Mouse (Mus musculus): ENCODE measurements around the gene Arid4b. TPM values are rescaled to one million over a fixed set of nuclear protein-coding genes. Genes with fewer than 3 reads are reported as not detected.
A peak's percentile ranks its signal among the peaks of the same experiment; 100 is the strongest.
"Not testable (repeated sequence)": the region's sequence is repeated elsewhere in the genome, so short reads cannot be mapped to it uniquely, and the experiment has no call there.

The Arid4b gene
- total RNA-seq (2021), result 10 to 100 TPM; 47.5 to 54.4 TPM
- long read RNA-seq, experiment 1, full-length matches to known transcripts, result 10 of 16 reads
- long read RNA-seq, experiment 1, partial matches to known transcripts, result 3 of 16 reads
- long read RNA-seq, experiment 1, other reads (novel, unspliced or antisense), result 3 of 16 reads
- long read RNA-seq, experiment 2, full-length matches to known transcripts, result 17 of 27 reads
- long read RNA-seq, experiment 2, partial matches to known transcripts, result 2 of 27 reads
- long read RNA-seq, experiment 2, other reads (novel, unspliced or antisense), result 8 of 27 reads

DNA sequence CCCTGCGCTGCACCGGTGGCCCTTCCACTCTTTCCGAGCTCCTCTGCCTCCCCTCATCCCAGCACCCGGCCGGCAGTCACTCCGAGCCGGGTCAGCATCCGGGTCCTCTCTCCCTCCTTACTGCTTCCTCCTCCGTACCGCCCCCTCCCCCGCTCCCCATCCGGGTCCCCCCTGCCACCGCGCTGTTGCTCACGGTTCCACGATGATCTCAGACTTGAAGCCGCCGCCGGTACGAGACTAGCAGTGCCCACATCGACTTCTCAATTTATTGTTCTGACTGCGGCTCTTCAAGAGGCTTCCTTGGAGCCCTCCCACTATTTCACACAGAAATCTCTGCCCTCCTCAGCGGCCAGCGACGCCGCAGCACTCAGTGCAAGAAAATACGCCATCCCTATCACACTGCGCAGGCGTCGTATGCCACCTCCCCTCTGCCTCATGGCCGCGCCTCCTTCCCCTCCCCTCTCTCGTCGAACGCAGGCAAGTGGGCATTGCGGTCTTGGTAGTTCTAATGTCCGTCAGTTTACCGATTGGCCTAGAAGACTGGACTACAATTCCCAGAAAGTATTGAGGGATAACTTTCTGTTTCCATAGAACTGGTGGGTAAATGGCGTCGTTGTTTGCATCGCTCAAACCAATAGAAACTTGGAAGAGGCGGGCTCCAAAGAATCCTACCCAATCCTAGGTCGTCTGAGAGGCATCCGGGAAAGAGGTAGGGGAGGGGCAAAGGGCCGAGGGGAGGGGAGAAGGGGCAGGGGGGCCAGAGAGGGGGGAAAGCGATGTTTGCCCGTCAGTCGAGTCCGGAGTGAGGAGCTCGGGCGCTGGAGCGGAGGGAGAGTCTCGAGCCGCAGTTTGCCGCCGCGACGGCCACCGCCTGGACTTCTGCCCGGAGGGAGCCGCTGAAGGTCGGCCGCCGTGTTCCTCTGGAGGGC lies at the start of gene Arid4b, which contains the start of gene Ggps1:
TSS of gene Arid4b (plus strand) at position 220 of the 929 bp plus-strand sequence.
TSS of gene Ggps1 (minus strand) at position 476 of the 929 bp plus-strand sequence.
- TF ChIP-seq CTCF (conservative IDR thresholded peaks at IDR 0.05), result no peak
- Histone ChIP-seq H3K4me3 (peak within 1 kb of the TSS; percentile 96), H3K27ac (peak within 1 kb of the TSS; percentile 98)
- DNase-seq (ENCODE audit: low spot score in 2 of 2), result peak; percentile 93 to 99

DNA sequence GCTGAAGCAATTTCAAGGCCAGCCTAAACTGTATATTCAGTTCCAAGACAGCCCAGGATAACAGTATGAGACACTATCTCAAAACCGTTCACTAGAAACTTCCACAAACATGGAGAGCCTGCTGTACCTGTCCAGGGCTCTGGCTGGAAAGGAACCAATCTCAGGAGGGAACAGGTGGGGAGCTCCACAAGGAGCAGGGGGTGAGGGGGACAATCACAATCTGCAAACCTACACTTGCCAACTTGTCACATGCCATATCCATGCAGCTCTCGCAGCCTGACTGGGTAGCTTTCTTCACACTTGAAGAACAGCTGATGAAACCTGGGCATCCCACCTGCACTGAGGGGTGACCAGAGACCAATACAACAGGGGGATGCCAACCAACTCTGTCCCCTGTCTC lies 49.0 kb upstream of the Arid4b start:
- no peak for DNase-seq (ENCODE audit: low spot score in 2 of 2)
- Histone ChIP-seq H3K4me3 (no peak overlapping the region), H3K27ac (no peak overlapping the region)
- no peak for TF ChIP-seq CTCF (conservative IDR thresholded peaks at IDR 0.05)

DNA sequence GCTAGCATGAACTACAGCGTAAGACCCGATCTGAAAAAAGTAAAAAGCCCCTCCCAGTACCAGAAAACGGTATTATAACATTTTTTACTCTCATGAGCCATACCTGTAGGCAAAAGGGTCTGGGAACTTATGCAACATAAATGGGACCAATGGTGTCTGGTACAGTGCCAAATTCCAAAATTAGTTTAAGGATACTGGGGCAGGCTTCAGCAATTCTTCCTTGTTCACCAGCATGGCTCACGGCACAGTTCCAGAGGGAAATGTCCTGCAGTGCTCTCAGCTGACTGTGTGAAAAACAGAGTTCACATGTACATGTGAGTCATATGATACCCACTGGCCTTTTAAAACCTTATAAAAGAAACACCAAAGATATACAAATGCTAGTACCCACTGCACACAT lies 48.5 kb upstream of the Arid4b start:
- DNase-seq (ENCODE audit: low spot score in 2 of 2), result no peak
- no peak overlapping the region for H3K27ac ChIP-seq
- no peak for TF ChIP-seq CTCF (conservative IDR thresholded peaks at IDR 0.05)
- H3K4me3 ChIP-seq, result no peak overlapping the region

DNA sequence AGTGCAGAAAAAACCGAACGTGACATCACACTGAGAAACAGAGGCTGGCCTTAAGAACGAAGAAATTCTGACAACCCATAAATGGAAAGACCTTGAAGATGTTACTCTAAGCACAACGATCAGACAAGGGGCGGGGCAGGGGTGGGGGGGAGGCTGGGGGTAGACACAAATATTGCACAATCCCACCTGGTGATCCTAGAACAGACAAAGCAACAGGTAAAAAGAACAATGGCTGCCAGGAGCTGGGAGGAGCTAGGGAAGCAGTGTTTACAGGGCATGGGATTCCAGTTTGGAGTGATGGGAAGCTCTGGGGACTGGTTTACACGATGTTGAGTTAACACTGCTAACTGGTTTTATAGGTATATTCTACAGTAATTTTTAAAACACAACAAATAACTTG lies 47.4 kb upstream of the Arid4b start:
- no peak overlapping the region for H3K27ac ChIP-seq
- DNase-seq (ENCODE audit: low spot score in 2 of 2), result no peak
- TF ChIP-seq CTCF (conservative IDR thresholded peaks at IDR 0.05), result no peak
- no peak overlapping the region for H3K4me3 ChIP-seq

DNA sequence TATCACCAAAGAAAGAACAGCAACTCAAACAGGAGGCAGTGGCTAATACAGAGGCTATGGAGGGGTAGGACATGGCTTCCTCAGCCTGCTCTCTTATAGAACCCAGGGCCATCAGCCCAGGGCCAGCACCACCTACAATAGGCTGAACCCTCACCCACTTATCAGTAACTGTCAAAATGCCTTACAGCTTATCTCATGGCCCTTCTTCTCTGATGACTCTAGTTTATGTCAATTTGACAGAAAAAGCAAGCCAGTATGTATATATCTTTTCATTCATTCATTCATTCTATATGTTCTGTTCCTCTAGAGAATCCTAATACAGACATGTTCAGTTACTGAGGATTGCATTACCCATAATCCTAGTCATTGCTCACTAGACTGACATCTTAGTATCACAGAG lies 44.7 kb upstream of the Arid4b start:
- no peak for TF ChIP-seq CTCF (conservative IDR thresholded peaks at IDR 0.05)
- no peak overlapping the region for H3K27ac ChIP-seq
- H3K4me3 ChIP-seq, result no peak overlapping the region
- DNase-seq (ENCODE audit: low spot score in 2 of 2), result no peak

DNA sequence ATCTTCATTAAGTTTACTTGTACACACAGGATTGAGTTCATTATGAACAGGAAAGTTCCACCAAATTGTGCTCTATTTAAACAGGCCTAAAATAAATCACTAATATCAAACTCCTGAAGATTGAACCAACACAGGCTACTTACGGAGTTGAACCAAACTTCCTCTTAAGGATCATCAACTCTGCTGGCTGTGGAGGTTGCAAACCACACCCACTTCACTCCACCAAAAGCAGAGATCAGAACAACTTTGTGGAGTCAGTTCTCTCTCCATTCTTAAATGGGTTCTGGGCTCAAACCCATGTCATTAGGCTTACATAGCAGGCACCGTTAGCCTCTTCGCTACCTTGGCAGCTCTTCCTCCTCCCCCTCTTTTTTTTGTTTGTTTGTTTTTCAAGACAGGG lies 44.2 kb upstream of the Arid4b start:
- H3K4me3 ChIP-seq, result no peak overlapping the region
- TF ChIP-seq CTCF (conservative IDR thresholded peaks at IDR 0.05), result no peak
- DNase-seq (ENCODE audit: low spot score in 2 of 2), result no peak
- H3K27ac ChIP-seq, result no peak overlapping the region

DNA sequence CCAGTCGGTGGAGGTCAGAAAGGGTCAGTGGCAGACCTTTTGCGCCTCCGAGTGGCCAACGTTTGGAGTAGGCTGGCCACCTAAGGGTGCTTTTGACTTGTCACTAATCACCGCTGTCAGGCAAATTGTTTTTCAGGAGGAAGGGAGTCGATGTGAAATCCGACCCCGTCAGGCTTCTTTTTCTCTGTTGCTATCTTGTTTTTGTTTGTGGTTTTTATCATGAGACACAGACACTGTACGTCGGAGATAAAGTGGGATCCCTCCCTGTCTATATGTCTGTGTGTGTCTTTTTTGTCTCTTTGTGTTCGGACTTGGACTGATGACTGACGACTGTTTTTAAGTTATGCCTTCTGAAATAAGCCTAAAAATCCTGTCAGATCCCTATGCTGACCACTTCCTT lies 41.6 kb upstream of the Arid4b start:
- DNase-seq (ENCODE audit: low spot score in 2 of 2); H3K27ac ChIP-seq; H3K4me3 ChIP-seq: not testable (repeated sequence)

DNA sequence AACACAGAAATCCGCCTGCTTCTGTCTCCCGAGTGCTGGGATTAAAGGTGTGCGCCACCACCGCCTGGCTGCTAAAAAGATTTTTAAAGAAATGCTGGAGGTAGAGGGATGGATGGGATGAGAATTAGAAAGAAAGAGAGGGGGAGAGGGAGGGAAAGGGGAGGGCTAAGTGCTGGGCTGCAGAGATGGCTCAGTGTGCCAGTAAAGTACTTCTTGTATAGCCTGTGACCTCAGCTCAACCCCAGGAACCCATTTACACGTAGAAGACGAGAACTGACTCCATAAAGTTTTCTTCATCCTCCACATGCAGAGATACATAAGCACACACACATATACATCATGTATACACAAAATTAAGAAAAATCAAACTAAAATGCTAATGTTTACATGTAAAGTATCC lies 37.5 kb upstream of the Arid4b start:
- no peak for TF ChIP-seq CTCF (conservative IDR thresholded peaks at IDR 0.05)
- H3K4me3 ChIP-seq, result no peak overlapping the region
- no peak overlapping the region for H3K27ac ChIP-seq
- no peak for DNase-seq (ENCODE audit: low spot score in 2 of 2)

DNA sequence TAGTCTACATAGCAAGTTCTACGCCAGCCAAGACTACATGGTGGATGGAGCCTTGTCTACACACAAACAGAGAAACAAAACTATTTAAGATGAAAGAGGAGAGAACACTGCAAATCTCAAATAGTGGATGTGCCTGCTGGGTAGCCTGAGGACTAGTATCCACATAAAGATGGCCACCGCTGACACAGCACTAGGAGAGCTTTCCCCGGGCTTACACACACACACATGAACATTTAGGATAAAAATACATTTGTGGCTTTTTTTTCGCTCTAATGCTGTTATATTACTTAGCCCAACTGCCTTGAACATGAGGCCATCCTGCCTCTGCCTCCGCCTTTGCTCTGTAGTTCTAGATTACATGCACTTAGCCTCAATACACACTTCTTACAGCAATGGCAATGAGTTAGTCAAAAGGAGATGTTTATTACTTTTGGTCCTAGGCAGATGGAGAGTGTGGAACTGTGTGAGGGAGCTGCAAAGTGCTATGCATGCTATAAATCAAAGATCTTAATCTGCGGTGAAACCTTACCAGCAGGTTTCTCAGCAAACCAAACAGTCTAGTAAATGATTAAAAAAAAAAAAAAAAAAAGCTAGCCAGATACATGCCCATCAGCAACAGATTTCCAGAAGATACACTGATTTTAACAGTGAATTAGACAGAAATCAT lies 36.7 kb upstream of the Arid4b start:
- TF ChIP-seq CTCF (conservative IDR thresholded peaks at IDR 0.05), result no peak
- Histone ChIP-seq H3K4me3 (no peak overlapping the region), H3K27ac (no peak overlapping the region)
- DNase-seq (ENCODE audit: low spot score in 2 of 2), result no peak

DNA sequence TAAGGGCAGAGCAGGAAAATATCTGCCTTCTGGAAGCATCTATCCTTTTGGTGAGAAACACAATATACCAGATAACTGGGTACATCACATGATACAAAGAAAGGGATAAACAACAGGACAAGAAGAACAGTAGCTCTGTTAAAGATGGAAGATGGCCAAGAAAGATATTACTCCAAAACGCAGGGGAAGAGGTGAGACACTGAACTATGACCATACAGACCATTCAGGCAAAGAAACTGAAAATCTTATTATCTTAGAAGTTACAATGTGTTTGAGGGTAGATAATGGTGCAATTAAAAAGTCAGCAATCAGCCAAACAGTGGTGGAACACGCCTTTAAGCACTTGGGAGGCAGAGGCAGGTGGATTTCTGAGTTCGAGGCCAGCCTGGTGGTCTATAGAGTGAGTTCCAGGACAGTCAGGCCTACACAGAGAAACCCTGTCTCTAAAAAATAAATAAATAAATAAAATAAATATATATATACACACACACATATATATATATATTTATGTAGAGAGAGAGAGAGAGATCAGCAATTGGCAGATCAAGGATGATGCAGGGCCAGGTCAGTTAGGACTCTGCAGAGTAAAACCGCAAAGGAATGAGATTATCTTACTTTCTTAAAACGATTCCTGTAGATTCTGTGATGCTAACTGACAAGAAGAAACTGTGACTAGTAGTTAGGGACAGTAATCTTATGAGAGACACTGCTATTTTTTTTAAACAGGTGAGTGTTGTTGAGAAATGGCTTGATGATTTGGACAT lies 29.5 kb upstream of the Arid4b start:
- no peak for DNase-seq (ENCODE audit: low spot score in 2 of 2)
- no peak overlapping the region for H3K27ac ChIP-seq
- no peak for TF ChIP-seq CTCF (conservative IDR thresholded peaks at IDR 0.05)
- H3K4me3 ChIP-seq, result no peak overlapping the region

DNA sequence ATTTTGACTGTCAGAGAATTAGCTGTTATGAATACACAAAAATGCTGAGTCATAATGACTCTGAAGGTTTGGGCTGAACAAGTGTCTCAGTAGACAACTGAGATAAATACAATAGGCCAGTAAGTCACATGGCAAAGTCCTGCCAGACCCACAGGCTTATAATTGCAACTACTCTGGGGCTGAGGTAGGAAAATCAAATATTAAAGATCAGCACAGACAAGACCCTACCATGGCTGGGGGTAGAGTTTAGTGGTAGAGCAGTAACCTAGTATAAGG lies 29.0 kb upstream of the Arid4b start:
- DNase-seq (ENCODE audit: low spot score in 2 of 2), result no peak
- no peak overlapping the region for H3K27ac ChIP-seq
- no peak overlapping the region for H3K4me3 ChIP-seq
- no peak for TF ChIP-seq CTCF (conservative IDR thresholded peaks at IDR 0.05)

DNA sequence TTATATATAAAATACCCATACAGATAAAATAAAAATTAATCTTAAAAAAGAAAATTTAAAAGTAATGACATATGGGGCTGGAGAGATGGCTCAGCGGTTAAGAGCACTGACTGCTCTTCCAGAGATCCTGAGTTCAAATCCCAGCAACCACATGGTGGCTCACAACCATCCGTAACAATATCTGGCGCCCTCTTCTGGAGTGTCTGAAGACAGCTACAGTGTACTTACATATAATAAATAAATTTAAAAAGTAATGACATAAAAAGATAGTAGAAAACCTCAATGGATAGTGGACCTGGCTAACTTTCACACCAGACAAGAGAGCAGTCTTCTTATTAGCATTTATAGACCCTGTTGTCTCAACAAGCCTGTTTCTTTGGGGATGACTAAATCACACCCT lies 27.7 kb upstream of the Arid4b start:
- not testable (repeated sequence) for H3K27ac ChIP-seq; DNase-seq (ENCODE audit: low spot score in 2 of 2); H3K4me3 ChIP-seq
- TF ChIP-seq CTCF (conservative IDR thresholded peaks at IDR 0.05), result peak; percentile 58
